Mouse (Mus musculus) embryonic fibroblast, embryonic 13.5 days (primary cell): ENCODE measurements around the gene Card11. TPM values are rescaled to one million over a fixed set of nuclear protein-coding genes. Genes with fewer than 3 reads are reported as not detected.

ENCODE experiments used
- H3K27ac ChIP-seq: 2 replicates; pipeline ENCODE4 v1.5.1; 2012; ENCODE audit warnings: low read length, control low read depth, inconsistent platforms; ENCODE audit not compliant: insufficient read depth
- H3K4me1 ChIP-seq: 2 replicates; pipeline ENCODE4 v1.6.1; 2011; ENCODE audit warnings: low read length; ENCODE audit not compliant: control insufficient read depth, insufficient read depth
- H3K4me3 ChIP-seq: 2 replicates; pipeline ENCODE4 v1.5.1; 2011; ENCODE audit warnings: mild to moderate bottlenecking, control low read depth, low read length; ENCODE audit not compliant: insufficient read depth
- CTCF ChIP-seq: IDR thresholded peaks from 2 replicates; pipeline ENCODE4 v1.5.1; 2011; ENCODE audit warnings: mild to moderate bottlenecking, control low read depth, low read length, moderate library complexity, borderline replicate concordance; ENCODE audit not compliant: insufficient read depth
- POLR2A ChIP-seq: IDR thresholded peaks from 2 replicates; pipeline ENCODE4 v1.6.1; 2011; ENCODE audit warnings: low read depth, mild to moderate bottlenecking, control low read depth, low read length, moderate library complexity
- polyA plus RNA-seq: library from polyadenylated mRNA; stranded (reverse); fragments of >200 nt; gene quantifications from 2 replicates; pipeline ENCODE4 v1.2.4, GENCODE M21; 2011; ENCODE audit warnings: low read depth; ENCODE audit not compliant: missing spikeins, insufficient read length

Card11 gene
- polyA plus RNA-seq, 1 experiment: not detected

GRCm38 (mm10) chr5:140992093-140993070, 8.0 kb downstream of the Card11 start:
- H3K4me3 ChIP-seq: no peak overlapping the region
- TF ChIP-seq POLR2A (no peak), CTCF (no peak)
- no peaks in the 10 kb centered on the region for H3K4me1 ChIP-seq
- H3K27ac ChIP-seq: no peak overlapping the region

- TF ChIP-seq POLR2A: no peak
- no peak for TF ChIP-seq CTCF
- Histone ChIP-seq H3K27ac (no peak overlapping the region), H3K4me3 (no peak overlapping the region), H3K4me1 (no peaks in the 10 kb centered on the region)
Measured at GRCm38 (mm10) chr5:140985311-140986050, 14.9 kb downstream of the Card11 start.

- Histone ChIP-seq H3K27ac (no peak overlapping the region), H3K4me1 (no peaks in the 10 kb centered on the region), H3K4me3 (no peak overlapping the region)
- TF ChIP-seq POLR2A (no peak), CTCF (no peak)
Measured at GRCm38 (mm10) chr5:140981370-140981805, 19.0 kb downstream of the Card11 start.

GRCm38 (mm10) chr5:140980783-140981182, 19.6 kb downstream of the Card11 start:
- Histone ChIP-seq H3K4me3 (no peak overlapping the region), H3K4me1 (no peaks in the 10 kb centered on the region), H3K27ac (no peak overlapping the region)
- TF ChIP-seq POLR2A: no peak
- TF ChIP-seq CTCF: no peak

GRCm38 (mm10) chr5:140980051-140980450, 20.3 kb downstream of the Card11 start:
- Histone ChIP-seq H3K27ac (no peak overlapping the region), H3K4me1 (no peaks in the 10 kb centered on the region), H3K4me3 (no peak overlapping the region)
- TF ChIP-seq POLR2A (no peak), CTCF (no peak)

GRCm38 (mm10) chr5:140962945-140963344, 37.4 kb downstream of the Card11 start:
- H3K4me3 ChIP-seq: no peak overlapping the region
- no peaks in the 10 kb centered on the region for H3K4me1 ChIP-seq
- TF ChIP-seq CTCF (0 out of 2 replicates have a peak, but pooled peaks have one; percentile 14), POLR2A (no peak)
- no peak overlapping the region for H3K27ac ChIP-seq

GRCm38 (mm10) chr5:140960732-140961131, 39.6 kb downstream of the Card11 start:
- no peaks in the 10 kb centered on the region for H3K4me1 ChIP-seq
- H3K27ac ChIP-seq: no peak overlapping the region
- no peak overlapping the region for H3K4me3 ChIP-seq
- TF ChIP-seq CTCF: no peak
- TF ChIP-seq POLR2A: no peak

GRCm38 (mm10) chr5:140959160-140959559, 41.2 kb downstream of the Card11 start:
- H3K27ac ChIP-seq: no peak overlapping the region
- no peak for TF ChIP-seq CTCF
- TF ChIP-seq POLR2A: no peak
- no peaks in the 10 kb centered on the region for H3K4me1 ChIP-seq
- H3K4me3 ChIP-seq: no peak overlapping the region

GRCm38 (mm10) chr5:140957106-140957505, 43.3 kb downstream of the Card11 start:
- Histone ChIP-seq H3K4me1 (no peaks in the 10 kb centered on the region), H3K27ac (no peak overlapping the region), H3K4me3 (no peak overlapping the region)
- TF ChIP-seq POLR2A (no peak), CTCF (no peak)

- TF ChIP-seq CTCF: no peak
- no peak for TF ChIP-seq POLR2A
- no peaks in the 10 kb centered on the region for H3K4me1 ChIP-seq
- H3K27ac ChIP-seq: no peak overlapping the region
- no peak overlapping the region for H3K4me3 ChIP-seq
Measured at GRCm38 (mm10) chr5:140955666-140956065, 44.7 kb downstream of the Card11 start.
